15 mouse cellular contexts compared by ENCODE assay signal in the genomic region with DNA sequence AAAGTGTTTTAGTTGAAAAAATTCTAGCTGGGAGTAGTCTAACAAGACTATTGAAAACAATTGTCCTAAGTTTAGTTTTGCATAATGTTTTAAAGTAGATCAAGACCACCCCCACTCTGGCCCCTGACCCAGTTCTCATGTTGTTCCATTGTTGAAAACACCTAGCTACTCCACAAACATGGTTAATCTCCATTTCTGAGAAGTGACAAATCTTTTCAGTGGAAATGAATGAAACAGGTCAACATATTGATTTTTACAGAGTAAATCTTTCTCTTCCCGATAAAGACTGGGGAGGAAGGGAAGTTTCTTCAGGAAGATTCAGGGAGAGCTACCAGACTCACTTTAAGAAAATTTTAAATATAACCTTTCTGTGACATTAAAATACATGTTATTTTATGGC.
"Had no signal": no experiment of that assay in that cellular context is flagged by ENCODE, and none has a peak within 500 bp of the region (broad histone marks: within the 10 kb centered on the region; RNA-seq: fewer than 3 reads in every experiment).

No protein-coding gene starts in this region.

- H3K27me3 ChIP-seq: lung, embryonic 15.5 days; megakaryocyte, embryonic 14.5 days; midbrain, embryonic 13.5 days; midbrain, embryonic 15.5 days; neural tube, embryonic 13.5 days; neural tube, embryonic 15.5 days had no signal

- H3K9ac ChIP-seq: lung, embryonic 15.5 days; midbrain, embryonic 13.5 days; midbrain, embryonic 15.5 days; neural tube, embryonic 13.5 days; neural tube, embryonic 15.5 days had no signal

- ATAC-seq: midbrain, embryonic 13.5 days; midbrain, embryonic 15.5 days had no signal

- H3K9me3 ChIP-seq: lung, embryonic 15.5 days; midbrain, embryonic 13.5 days; midbrain, embryonic 15.5 days; neural tube, embryonic 13.5 days; neural tube, embryonic 15.5 days had no signal

- H3K4me1 ChIP-seq: megakaryocyte, embryonic 14.5 days; midbrain, embryonic 15.5 days; neural tube, embryonic 13.5 days; neural tube, embryonic 15.5 days had no signal

- H3K4me3 ChIP-seq: lung, embryonic 15.5 days; megakaryocyte, embryonic 14.5 days; midbrain, embryonic 13.5 days; midbrain, embryonic 15.5 days; neural tube, embryonic 13.5 days; neural tube, embryonic 15.5 days had no signal

- DNase-seq: lung, adult 2 months; right cerebral cortex, postnatal 25 days; right cerebral cortex, postnatal 4 days; spleen, adult 18-20 months; thymus, adult 18-20 months; thymus, postnatal 14 days; thymus, postnatal 36 days had no signal

- H3K4me2 ChIP-seq: lung, embryonic 15.5 days; midbrain, embryonic 11.5 days; midbrain, embryonic 13.5 days; midbrain, embryonic 15.5 days; neural tube, embryonic 13.5 days; neural tube, embryonic 15.5 days had no signal

- H3K36me3 ChIP-seq: lung, embryonic 15.5 days; midbrain, embryonic 13.5 days; midbrain, embryonic 15.5 days; neural tube, embryonic 13.5 days; neural tube, embryonic 15.5 days had no signal

- H3K27ac ChIP-seq: lung, embryonic 15.5 days; macrophage; midbrain, embryonic 13.5 days; midbrain, embryonic 15.5 days; neural tube, embryonic 13.5 days; neural tube, embryonic 15.5 days had no signal
